Mouse (Mus musculus) cerebellum, postnatal 25 days (tissue): ENCODE measurements around the gene Cyb561d1.
A peak's percentile ranks its signal among the peaks of the same experiment; 100 is the strongest.

Source experiments
- DNase-seq, 2 experiments: peaks; one replicate each; pipeline ENCODE4 v3.0.0; 2021; ENCODE audit warnings: mixed read lengths in 2 of 2

Gene Cyb561d1

DNA sequence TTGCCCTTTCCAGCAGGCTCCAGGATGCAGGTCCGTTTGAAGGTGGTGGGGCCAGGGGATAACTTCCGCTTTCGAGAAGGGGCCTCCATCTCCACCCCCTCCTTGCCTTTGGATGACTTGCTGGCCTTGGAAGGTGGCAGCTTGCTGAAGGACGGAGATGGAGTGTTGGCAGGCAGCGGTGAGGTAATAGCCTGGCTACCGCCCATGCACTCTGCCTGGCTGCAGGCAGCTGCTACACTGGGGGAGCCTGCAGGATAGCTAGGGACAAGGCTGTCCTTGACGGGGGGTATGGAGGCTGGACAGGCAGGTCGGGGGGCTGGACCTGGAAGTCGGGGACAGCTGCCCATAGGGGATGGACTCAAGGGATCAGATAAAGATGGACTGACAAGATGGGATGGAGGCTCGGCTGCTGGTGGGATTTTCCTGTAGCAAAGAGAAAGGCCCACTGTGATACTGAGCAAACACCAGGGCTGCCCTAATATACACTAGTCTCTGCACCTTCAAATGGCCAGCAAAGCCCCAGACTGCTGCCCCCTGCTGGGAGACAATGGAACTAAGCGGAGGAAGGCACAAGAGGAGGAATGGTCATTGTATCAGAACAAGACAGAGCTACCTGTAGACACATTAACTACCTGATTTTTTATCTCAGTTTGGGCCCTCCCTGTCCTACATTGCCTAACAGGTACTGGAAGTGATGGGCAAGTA is 2.8 kb upstream of the Cyb561d1 start:
- DNase-seq: peak; percentile 90 to 94

- peak; percentile 65 to 66 for DNase-seq
Observed at GRCm38 (mm10) chr3:108203212-108203611, 2.2 kb upstream of the Cyb561d1 start.

DNA sequence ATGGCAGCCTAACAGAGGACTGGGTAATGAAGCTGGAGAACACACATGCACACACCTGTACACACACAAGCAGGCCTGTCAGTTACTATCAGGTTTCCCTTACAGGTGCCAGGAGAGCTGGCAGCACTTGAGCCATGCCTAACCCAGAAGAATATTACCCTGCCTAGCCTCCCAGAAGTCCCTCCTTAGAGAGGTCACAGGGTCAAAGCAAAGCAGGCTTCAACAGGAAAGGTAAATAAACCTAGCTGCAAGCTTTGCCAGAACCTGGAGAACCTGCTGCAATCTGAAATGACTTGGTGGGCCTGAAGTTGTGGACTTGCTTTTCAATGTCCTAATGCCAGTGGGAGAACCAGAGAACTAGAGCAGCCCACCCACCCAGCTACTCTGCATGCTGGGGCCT is 1.5 kb upstream of the Cyb561d1 start:
- DNase-seq: peak; percentile 8 to 11

- peak; percentile 11 to 20 for DNase-seq
Observed at GRCm38 (mm10) chr3:108199231-108199630, 1.8 kb downstream of the Cyb561d1 start.

- DNase-seq: peak; percentile 78 to 83
Observed at GRCm38 (mm10) chr3:108197066-108197497, 3.9 kb downstream of the Cyb561d1 start.

DNA sequence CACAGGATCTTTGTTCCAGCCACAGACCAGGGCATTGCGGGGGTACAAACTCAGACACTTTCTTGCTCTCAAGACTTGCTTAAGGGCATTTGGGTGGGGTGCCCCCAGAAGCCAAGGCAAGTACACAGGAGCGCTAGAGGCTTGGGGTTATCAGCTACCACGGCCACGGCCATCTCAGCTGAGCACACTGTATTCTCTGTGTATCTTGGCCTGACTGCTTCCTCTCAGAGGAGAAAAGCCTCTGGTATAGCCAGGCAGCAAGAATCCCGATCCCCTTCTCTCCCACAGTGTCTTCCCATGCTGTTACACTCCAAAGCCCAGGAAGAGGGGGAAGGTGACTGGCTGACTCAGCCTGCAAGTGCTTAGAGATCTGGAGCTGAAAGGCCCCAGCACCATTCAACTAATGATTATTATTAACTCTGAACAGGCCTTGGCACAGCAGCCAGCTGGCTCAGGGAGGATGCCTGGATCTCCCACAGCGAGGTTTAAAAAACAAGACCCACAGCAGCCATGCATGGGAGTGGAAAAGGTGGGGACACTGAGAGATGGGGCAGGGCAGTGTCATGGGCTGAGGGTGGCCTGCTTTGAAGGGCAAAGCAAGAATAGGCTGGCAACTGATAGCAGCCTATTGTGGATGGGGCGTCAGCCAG is 4.9 kb downstream of the Cyb561d1 start:
- DNase-seq: peak; percentile 50 to 53

GRCm38 (mm10) chr3:108195287-108195686 is 5.7 kb downstream of the Cyb561d1 start:
- DNase-seq: no peak

DNA sequence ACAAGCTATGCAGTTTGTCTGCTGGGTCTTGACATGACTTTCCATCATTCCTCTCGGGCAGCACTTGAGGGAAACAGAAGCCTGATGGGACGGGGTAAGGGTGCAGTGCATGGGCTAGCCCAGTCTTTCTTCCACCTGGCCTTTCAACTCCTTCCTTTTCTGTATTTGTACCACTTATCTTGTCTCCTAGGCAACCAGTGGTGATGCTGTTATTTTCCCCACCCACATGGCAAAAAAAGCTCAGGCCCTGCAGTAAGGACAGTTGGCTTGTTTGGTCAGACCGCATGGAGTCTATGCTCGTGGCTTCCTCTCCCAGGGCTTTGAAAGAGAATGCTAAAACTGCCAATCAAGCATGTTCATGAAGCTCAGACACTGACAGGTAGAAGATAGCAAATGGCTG is 7.3 kb downstream of the Cyb561d1 start:
- no peak for DNase-seq

- peak; percentile 13 to 18 for DNase-seq
Observed at GRCm38 (mm10) chr3:108189897-108190296, 11.1 kb downstream of the Cyb561d1 start.

DNA sequence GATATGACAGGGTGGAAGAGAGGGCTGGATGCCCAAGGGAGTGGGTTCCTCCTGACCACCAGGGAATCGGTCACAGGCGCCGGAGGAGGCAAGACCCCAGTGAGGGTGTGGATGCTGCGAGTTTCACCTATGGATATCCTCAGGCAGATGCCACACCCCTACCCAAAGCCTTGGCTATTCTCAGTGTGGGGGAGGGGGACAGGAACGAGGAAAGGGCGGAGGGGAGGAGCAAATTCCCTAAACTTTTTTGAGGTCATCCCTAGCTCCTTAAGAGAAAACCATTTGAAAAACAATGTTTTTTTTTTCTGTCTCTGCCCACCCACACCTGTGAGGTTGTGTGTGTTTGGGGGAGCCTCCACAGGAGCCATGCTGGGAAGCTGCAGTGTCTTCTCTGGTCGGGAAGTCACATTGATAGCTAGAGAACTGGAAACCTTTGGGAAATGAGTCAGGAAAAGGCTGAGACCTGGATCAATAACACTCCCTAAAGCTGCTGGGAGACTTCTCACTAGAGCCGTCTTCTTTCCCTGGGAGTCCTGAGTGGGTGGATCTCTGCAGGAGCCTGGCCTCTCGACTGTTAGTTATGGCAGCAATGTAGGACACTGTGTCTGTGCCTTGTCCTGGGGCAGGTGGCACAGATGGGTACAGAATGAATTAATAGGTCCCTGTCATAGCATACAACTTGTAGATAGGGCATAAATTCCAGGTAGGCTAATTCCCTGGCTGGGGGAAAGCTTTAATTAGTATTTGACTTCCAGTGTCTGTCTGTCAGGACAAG is 12.1 kb downstream of the Cyb561d1 start:
- DNase-seq: peak; percentile 54 to 63

DNA sequence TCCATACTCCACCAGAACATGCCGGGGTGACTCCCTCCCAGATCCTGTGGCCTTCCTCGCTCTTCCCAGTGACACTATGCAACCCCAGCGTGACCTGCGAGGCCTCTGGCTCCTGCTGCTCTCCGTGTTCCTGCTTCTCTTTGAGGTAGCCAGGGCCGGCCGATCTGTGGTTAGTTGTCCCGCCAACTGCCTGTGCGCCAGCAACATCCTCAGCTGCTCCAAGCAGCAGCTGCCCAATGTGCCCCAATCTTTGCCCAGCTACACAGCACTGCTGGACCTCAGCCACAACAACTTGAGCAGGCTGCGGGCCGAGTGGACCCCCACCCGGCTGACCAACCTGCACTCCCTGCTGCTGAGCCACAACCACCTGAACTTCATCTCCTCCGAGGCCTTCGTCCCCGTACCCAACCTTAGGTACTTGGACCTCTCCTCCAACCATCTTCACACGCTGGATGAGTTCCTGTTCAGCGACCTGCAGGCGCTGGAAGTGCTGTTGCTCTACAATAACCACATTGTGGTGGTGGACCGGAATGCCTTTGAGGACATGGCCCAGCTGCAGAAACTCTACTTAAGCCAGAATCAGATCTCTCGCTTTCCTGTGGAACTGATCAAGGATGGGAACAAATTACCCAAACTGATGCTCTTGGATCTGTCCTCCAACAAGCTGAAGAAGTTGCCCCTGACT is 13.8 kb downstream of the Cyb561d1 start:
- DNase-seq: peak; percentile 32

GRCm38 (mm10) chr3:108186098-108187047 is 14.6 kb downstream of the Cyb561d1 start, which contains the start of gene Amigo1:
Amigo1 (plus strand) TSS chr3:108186335.
- peak; percentile 75 to 85 for DNase-seq

DNA sequence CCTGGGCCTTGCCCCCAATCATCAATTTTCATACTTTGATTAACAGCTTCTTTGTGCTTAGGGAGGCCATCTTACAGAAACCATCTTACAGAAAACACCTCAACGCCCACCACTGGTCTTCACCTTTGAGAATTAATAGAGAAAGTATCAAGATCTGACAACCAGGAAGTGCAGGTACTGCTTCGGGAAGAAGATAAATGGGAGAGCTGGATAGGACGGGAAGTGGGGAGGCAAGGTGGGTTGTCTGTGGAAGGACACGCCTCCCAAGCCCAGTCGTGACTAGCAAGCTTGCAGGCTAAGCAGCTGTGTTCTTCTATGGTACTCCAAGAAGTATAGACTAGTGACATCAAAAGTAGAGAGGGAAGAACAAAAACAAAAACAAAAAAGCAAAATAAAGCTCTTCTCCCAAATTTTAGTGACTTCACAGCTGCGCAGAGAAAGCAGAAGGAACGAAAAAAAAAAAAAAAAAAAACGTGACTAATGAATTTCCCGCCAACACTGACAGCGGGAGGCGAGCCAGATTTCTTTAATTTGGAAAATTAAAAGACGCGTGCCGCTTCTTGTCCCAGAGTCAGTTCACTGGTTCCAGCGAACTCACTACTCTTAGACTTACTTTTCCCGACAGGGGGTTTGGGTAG is 15.4 kb downstream of the Cyb561d1 start:
- DNase-seq: peak in 1 of 2 experiments; percentile 21

DNA sequence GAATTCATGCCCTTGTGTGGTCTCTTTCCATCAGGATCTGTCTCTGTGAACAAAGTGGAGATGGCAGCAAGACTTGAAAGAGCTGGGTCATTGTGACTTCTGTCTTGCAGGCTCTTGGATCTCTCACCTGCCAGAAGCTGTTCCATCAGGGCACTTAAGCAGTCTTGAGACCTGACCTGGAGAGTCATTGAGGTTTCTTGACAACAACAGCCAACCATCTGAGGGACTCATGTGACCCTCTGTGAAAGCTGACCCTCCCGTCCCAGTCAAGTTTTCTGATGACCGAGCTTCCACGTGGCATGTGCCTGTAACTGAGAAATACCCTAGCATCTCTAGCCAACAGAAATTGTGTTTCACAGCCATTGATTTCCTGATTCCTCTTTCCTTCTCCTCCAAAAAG is 16.3 kb downstream of the Cyb561d1 start:
- DNase-seq: no peak

- no peak for DNase-seq
Observed at GRCm38 (mm10) chr3:108180514-108180913, 20.5 kb downstream of the Cyb561d1 start.

GRCm38 (mm10) chr3:108178756-108179715 is 22.0 kb downstream of the Cyb561d1 start:
- no peak for DNase-seq

- DNase-seq: peak; percentile 55 to 67
Observed at GRCm38 (mm10) chr3:108174672-108175531, 26.1 kb downstream of the Cyb561d1 start.

DNA sequence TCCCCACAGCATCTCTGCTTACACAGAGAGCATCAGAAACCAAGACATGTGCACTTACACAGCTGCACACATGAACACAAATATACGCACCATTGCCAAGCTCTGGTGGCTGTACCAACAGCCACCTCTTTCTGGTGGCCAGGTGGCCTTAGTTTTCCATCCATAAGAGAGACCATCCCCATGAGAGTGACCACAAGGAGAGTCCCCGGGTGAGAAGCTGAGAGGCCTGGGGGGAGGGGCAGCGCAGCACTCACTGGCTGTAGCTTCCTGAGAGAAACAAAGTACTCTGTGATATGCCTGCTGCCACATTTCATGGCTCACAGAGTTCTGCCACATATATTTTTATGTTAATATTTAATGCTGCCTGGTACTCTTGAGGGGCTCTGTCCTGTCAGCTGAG is 31.8 kb downstream of the Cyb561d1 start:
- no peak for DNase-seq

- no peak for DNase-seq
Observed at GRCm38 (mm10) chr3:108167499-108167898, 33.5 kb downstream of the Cyb561d1 start.
